Mouse (Mus musculus) layer of hippocampus, postnatal 25 days (tissue): ENCODE results near the gene Snapc2. TPM values are rescaled to one million over a fixed set of nuclear protein-coding genes. Genes with fewer than 3 reads are reported as not detected.
"Not testable (repeated sequence)": the region's sequence is repeated elsewhere in the genome, so short reads cannot be mapped to it uniquely, and the experiment has no call there.

Source experiments
- DNase-seq, 2 experiments: peaks; one replicate each; pipeline ENCODE4 v3.0.0; 2022; ENCODE audit warnings: mixed read lengths in 2 of 2, low spot score in 1 of 2; ENCODE audit errors: extremely low spot score in 1 of 2
- total RNA-seq, 2 experiments: library from RNA; stranded (reverse); gene quantifications; 2 replicates each; pipeline ENCODE4 v1.2.3; 2021

The Snapc2 gene
- total RNA-seq, 2 experiments from 2014 or later: 29.5 to 30.2 TPM

GRCm38 (mm10) chr8:4230612-4231351, 22.1 kb upstream of the Snapc2 start:
- DNase-seq: no peak

- no peak for DNase-seq
Observed at GRCm38 (mm10) chr8:4237814-4238433, 15.0 kb upstream of the Snapc2 start.

- peak; percentile 99 for DNase-seq
Observed at GRCm38 (mm10) chr8:4238434-4239192, 14.3 kb upstream of the Snapc2 start, which contains the start of the genes Map2k7 and Gm49320. Gene Map2k7 (plus strand): TSS chr8:4238740. Gene Gm49320 (plus strand): TSS chr8:4238865.

DNA sequence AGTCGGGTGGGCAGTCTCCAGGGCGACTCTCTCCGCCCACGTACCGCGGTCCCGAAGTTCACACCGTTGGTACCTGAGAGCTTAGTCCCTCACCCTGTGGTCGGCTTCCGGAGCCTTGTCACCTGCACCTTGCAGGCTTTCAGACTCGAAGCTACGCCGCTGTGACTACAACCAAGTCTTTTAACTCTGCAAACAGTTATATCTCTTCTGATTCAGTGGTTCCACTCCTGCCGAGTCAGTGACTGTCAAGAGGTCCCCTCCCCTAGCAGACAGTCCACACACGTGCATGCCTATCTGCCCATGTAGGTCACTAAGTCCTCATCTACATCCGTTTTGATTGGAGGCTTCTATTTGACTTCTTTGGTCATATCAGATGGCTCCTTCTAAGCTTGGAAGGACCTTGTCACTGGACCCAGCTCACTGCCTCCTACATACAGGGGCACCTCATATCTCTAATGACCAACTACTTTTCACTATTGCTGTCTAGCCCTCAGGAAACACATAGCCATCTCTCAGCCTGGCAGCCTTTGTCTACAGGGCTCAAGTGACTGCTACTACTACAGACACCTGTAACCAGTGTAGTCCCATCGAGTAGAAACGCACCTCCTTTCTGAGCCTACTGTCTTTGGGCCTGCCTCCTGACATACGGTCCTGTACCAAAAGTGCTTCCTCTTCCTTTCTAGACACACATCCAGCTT, 13.5 kb upstream of the Snapc2 start:
- DNase-seq: no peak

- DNase-seq: no peak
Observed at GRCm38 (mm10) chr8:4245061-4245460, 7.8 kb upstream of the Snapc2 start.

- DNase-seq: no peak
Observed at GRCm38 (mm10) chr8:4245737-4246136, 7.1 kb upstream of the Snapc2 start.

DNA sequence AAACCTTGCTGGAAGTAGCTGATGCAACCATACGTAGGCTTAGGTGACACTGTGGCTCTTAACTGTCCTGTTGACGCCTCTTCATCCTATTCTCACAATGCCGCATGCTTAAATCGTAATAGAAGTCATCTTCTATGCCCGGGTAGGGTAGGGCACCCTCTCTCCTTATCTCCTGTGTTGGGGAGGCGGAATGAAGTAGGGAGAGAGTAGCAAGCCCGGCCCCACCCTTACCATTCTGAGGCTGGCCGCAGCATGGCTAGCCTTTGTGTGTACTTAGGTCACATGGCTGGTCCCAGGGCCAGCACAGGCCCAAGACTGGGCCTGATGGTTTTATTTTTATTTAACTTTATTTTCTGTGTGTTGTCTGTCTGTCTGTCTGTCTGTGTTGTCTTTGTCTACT, 5.6 kb upstream of the Snapc2 start:
- DNase-seq: no peak

GRCm38 (mm10) chr8:4247951-4248540, 4.8 kb upstream of the Snapc2 start, which contains the start of gene Tgfbr3l:
Gene Tgfbr3l (plus strand): TSS chr8:4248214.
- DNase-seq: no peak

- DNase-seq: no peak
Observed at GRCm38 (mm10) chr8:4249213-4249612, 3.7 kb upstream of the Snapc2 start.

DNA sequence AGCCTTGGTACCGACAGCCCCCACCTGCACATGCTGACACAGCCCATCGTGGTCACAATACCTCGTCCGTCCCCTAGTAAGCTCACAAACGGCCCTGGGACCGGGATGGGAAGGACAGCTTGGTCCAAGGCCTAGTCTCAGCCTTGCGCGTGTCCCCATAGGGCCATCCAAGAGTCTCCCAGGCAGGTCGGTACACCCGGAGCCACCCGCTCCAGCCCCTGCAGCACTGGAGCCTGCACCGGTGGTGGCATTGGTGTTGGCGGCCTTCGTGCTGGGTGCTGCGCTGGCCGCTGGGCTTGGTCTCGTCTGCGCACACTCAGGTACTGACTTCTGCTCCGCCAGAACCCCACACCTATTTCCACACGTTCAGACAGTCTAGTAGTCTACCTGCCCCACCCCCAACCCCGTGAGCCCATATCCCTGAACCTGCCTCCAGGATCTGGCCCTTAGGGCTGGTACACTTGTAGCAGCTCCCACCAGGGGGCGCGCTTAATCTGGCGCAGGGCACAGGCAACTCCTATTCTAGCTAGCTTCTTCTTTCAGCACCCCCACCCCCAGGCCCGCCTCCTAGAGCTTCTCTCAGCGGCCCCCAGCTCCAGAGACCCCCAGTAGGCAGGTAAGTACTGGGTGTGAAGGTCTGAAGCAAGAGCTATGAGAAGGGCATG, 2.4 kb upstream of the Snapc2 start:
- DNase-seq: peak; percentile 85 to 95

- DNase-seq: no peak
Observed at GRCm38 (mm10) chr8:4252116-4252760, 642 bp upstream of the Snapc2 start.

GRCm38 (mm10) chr8:4254001-4254400, 1.1 kb downstream of the Snapc2 start:
- peak in 1 of 2 experiments; percentile 60 for DNase-seq

- DNase-seq: not testable (repeated sequence)
Observed at GRCm38 (mm10) chr8:4255471-4255870, 2.6 kb downstream of the Snapc2 start.

- DNase-seq: peak; percentile 63 to 69
Observed at GRCm38 (mm10) chr8:4256911-4257310, 4.0 kb downstream of the Snapc2 start.

DNA sequence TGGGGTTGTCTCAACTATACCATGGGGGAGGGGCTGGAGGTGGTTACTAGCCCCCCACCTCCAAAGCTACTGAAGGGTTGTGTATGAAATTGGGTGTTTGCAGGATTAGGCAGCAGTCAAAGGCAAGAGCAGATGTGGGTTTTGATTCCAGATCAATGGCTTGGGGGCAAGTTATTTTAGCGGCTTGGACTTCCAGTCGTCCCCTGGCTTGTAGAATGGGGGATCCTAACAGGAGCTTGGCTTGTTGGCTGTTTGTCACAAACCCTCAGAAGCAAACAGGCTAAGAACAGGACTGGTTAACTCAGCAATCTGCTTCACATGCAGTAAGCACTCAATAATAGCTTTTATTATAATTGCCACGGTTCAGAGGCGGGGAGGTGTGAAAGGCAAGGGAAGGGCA, 4.5 kb downstream of the Snapc2 start:
- DNase-seq: no peak

DNA sequence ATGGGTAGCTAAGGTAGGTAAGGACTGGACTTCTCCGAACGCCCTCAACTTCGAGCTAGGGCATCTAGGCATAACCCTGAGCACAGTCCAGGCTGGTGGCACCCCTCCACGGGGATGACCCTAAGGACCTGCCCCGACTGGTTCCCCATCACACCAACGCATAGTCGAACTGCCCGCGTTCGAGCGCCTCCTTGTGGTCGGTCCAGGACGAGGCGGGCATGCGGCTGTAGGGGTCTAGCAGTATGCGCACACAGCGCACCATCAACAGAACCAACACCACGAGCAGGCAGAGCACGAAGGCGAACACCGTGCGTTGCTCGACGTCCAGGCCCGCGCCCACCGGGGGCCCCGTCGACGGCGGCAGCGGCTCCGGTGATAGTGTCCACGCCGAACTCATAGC, 5.4 kb downstream of the Snapc2 start:
- DNase-seq: peak; percentile 85 to 89

- DNase-seq: peak in 1 of 2 experiments; percentile 43
Observed at GRCm38 (mm10) chr8:4258678-4259077, 5.8 kb downstream of the Snapc2 start.

DNA sequence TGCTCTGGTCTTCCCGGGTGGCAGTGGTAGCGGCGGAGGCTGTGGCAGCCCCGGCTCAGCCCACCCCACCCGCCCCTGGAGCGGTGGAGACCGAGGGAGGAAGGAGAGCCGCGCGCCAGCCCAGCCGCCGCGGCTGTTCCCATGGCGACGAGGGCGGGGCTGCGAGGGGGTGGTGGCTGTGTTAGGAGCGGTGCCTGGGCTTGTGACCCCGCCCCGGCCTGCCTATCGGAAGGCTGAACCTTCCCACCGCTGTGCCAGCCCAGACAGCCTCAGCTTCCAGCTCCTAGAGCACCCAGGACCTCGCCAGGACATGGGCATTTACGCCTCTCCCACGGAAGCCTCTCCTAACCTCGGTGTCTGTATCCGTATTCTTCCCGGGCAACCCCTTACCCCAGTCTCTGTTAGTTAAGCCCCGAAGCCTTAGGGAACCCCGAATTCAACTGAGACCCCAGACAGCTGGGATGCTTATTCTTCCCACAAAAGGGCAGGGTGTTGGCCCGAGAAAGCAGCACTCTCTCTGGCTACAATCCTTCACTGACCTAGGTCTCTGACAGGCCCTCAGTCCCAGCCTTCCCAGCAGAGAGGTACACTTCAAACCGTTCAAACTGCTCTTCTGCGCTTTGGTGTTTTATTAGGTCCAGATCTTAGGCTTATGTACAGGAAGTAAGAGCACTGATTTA, 6.4 kb downstream of the Snapc2 start, which contains the start of gene Ctxn1:
TSS of gene Ctxn1 (minus strand) at position 150 of the 680 bp plus-strand sequence.
- peak; percentile 91 to 92 for DNase-seq
